Mouse (Mus musculus) CH12.LX (cell line): ENCODE results near the gene Cytip. TPM values are rescaled to one million over a fixed set of nuclear protein-coding genes. Genes with fewer than 3 reads are reported as not detected.

Experiments used
- DNase-seq: peaks from one replicate; pipeline ENCODE4 v3.0.0-alpha.2; 2013; ENCODE audit errors: extremely low read depth
- H3K27ac ChIP-seq: 2 replicates; pipeline ENCODE4 v1.5.1; 2012; ENCODE audit warnings: low read depth, mild to moderate bottlenecking, control low read depth, moderate library complexity; ENCODE audit not compliant: insufficient read depth
- H3K27me3 ChIP-seq: replicated peaks from 2 replicates; pipeline ENCODE3; 2012; ENCODE audit warnings: inconsistent platforms
- H3K36me3 ChIP-seq, 2 experiments: replicated peaks in 1 of 2; 2 replicates each; pipeline versions ENCODE3 to v1.6.1; 2012; ENCODE audit warnings: inconsistent platforms in 1 of 2, low read length in 1 of 2, mild to moderate bottlenecking in 1 of 2, mixed read lengths in 1 of 2, moderate library complexity in 1 of 2; ENCODE audit not compliant: control insufficient read depth in 1 of 2, insufficient read depth in 1 of 2
- H3K4me1 ChIP-seq, 2 experiments: 2 replicates each; pipeline ENCODE4 v1.6.1; 2012; ENCODE audit warnings: inconsistent platforms in 1 of 2, moderate library complexity in 1 of 2; ENCODE audit not compliant: insufficient read depth in 2 of 2, control insufficient read depth in 1 of 2
- H3K4me2 ChIP-seq: 2 replicates; pipeline ENCODE4 v1.6.1; 2012; ENCODE audit warnings: low read depth, mild to moderate bottlenecking, control low read depth; ENCODE audit not compliant: poor library complexity, insufficient read depth, severe bottlenecking
- H3K4me3 ChIP-seq, 3 experiments: fragments of 150-350 bp in 1 of 3; sonication (generic) in 1 of 3; replicated peaks in 1 of 3; 2 replicates each; pipeline versions ENCODE3 to v1.5.1; 2011 to 2012; ENCODE audit warnings: low read depth in 2 of 3, low read length in 2 of 3, mild to moderate bottlenecking in 2 of 3, moderate library complexity in 2 of 3, control low read depth in 1 of 3, improper control_type of control experiment in 1 of 3, inconsistent platforms in 1 of 3, mixed read lengths in 1 of 3; ENCODE audit not compliant: poor library complexity in 1 of 3
- H3K79me2 ChIP-seq: replicated peaks from 2 replicates; pipeline ENCODE4 v1.6.1; 2012; ENCODE audit warnings: mild to moderate bottlenecking, moderate library complexity; ENCODE audit not compliant: control insufficient read depth, poor library complexity, insufficient read depth, severe bottlenecking; ENCODE audit errors: extremely low read depth
- H3K9ac ChIP-seq: 2 replicates; pipeline ENCODE4 v1.6.1; 2012; ENCODE audit warnings: low read depth, mild to moderate bottlenecking, control low read depth, moderate library complexity; ENCODE audit not compliant: insufficient read depth
- H3K9me3 ChIP-seq: replicated peaks from 2 replicates; pipeline ENCODE3; 2012; ENCODE audit warnings: low read length, inconsistent platforms, mixed read lengths
- CHD1 ChIP-seq: IDR thresholded peaks from 2 replicates; pipeline ENCODE4 v1.6.1; 2012; ENCODE audit warnings: low read depth, low read length, improper control_type of control experiment, inconsistent platforms
- CTCF ChIP-seq, 2 experiments: IDR thresholded peaks in 1 of 2; conservative IDR thresholded peaks in 1 of 2; 2 replicates each; pipeline ENCODE4 v1.5.1; 2011 to 2012; ENCODE audit warnings: low read depth in 2 of 2, low read length in 2 of 2, improper control_type of control experiment in 1 of 2, inconsistent platforms in 1 of 2, mild to moderate bottlenecking in 1 of 2, moderate library complexity in 1 of 2
- EP300 ChIP-seq: IDR thresholded peaks from 2 replicates; pipeline ENCODE4 v1.6.1; 2011; ENCODE audit warnings: low read length, improper control_type of control experiment
- ETS1 ChIP-seq: conservative IDR thresholded peaks from 2 replicates; pipeline ENCODE4 v1.6.1; 2012; ENCODE audit warnings: low read depth, mild to moderate bottlenecking, inconsistent platforms, low read length, improper control_type of control experiment, moderate library complexity
- HCFC1 ChIP-seq: IDR thresholded peaks from 2 replicates; pipeline ENCODE4 v1.6.1; 2012; ENCODE audit warnings: low read depth, mild to moderate bottlenecking, inconsistent platforms, low read length, improper control_type of control experiment
- IRF4 ChIP-seq: IDR thresholded peaks from 2 replicates; pipeline ENCODE4 v1.6.1; 2014; ENCODE audit warnings: low read depth, mild to moderate bottlenecking, inconsistent platforms, low read length, improper control_type of control experiment
- KAT2A ChIP-seq: IDR thresholded peaks from 2 replicates; pipeline ENCODE4 v1.6.1; 2012; ENCODE audit warnings: low read length, improper control_type of control experiment, inconsistent platforms; ENCODE audit not compliant: insufficient replicate concordance
- MEF2A ChIP-seq: IDR thresholded peaks from 2 replicates; pipeline ENCODE4 v1.6.1; 2014; ENCODE audit warnings: low read depth, mild to moderate bottlenecking, inconsistent platforms, low read length, improper control_type of control experiment, borderline replicate concordance
- MXI1 ChIP-seq: IDR thresholded peaks from 2 replicates; pipeline ENCODE4 v1.6.1; 2011; ENCODE audit warnings: mild to moderate bottlenecking, low read depth, low read length, improper control_type of control experiment
- PAX5 ChIP-seq: IDR thresholded peaks from 2 replicates; pipeline ENCODE4 v1.6.1; 2012; ENCODE audit warnings: low read length, inconsistent platforms, mixed read lengths
- POLR2A ChIP-seq: IDR thresholded peaks from 2 replicates; pipeline ENCODE4 v1.6.1; 2011; ENCODE audit warnings: low read depth, mild to moderate bottlenecking, improper control_type of control experiment, low read length
- SMC3 ChIP-seq: IDR thresholded peaks from 2 replicates; pipeline ENCODE4 v1.6.1; 2011; ENCODE audit warnings: low read depth, low read length, improper control_type of control experiment
- TBP ChIP-seq: conservative IDR thresholded peaks from 2 replicates; pipeline ENCODE4 v1.6.1; 2011; ENCODE audit warnings: low read depth, low read length, improper control_type of control experiment
- ZC3H11A ChIP-seq: IDR thresholded peaks from 2 replicates; pipeline ENCODE4 v1.6.1; 2012; ENCODE audit warnings: low read depth, mild to moderate bottlenecking, inconsistent platforms, low read length, improper control_type of control experiment
- ZKSCAN1 ChIP-seq: IDR thresholded peaks from 2 replicates; pipeline ENCODE4 v1.6.1; 2012; ENCODE audit warnings: low read depth, inconsistent platforms, low read length, improper control_type of control experiment, borderline replicate concordance
- ZNF384 ChIP-seq: IDR thresholded peaks from 2 replicates; pipeline ENCODE4 v1.6.1; 2012; ENCODE audit warnings: low read depth, low read length, improper control_type of control experiment, inconsistent platforms
- dilution Hi-C: fragments of 300-500 bp; cut with MboI; formaldehyde crosslinking; loops from 2 replicates; pipeline ENCODE4 v1.14.3; 2020; ENCODE audit warnings: low sequenced_read_pairs; ENCODE audit not compliant: extremely low pct_unique_long_range_greater_than_20kb, extremely low pct_ligation_motif_present
- in situ Hi-C: fragments of 300-500 bp; cut with MboI; formaldehyde crosslinking; loops from 3 replicates; pipeline ENCODE4 v1.14.3; 2019; ENCODE audit warnings: low sequenced_read_pairs, low pct_ligation_motif_present, low pct_unique_long_range_greater_than_20kb, mixed read lengths
- polyA plus RNA-seq: library from polyadenylated mRNA; unstranded; fragments of >175 nt; gene quantifications from 2 replicates; pipeline ENCODE4 v1.2.1, GENCODE M21; 2012; ENCODE audit warnings: low read depth; ENCODE audit not compliant: insufficient read length
- total RNA-seq, 2 experiments: library from RNA; depleted of rRNA; stranded (reverse); fragments of 300-350 nt in 1 of 2; fragments of >200 nt in 1 of 2; gene quantifications; 2 replicates each; pipeline ENCODE4 v1.2.3; 2012 to 2014

Cytip gene
- total and polyA plus RNA-seq, 3 experiments, result 43.1 to 61.3 (median 55.9) TPM

- no peaks in the 10 kb centered on the region for H3K9me3 ChIP-seq
- in situ Hi-C loops, result no loop called here
Measured at GRCm38 (mm10) chr2:58167654-58168053, 27.7 kb downstream of the Cytip start.

DNA sequence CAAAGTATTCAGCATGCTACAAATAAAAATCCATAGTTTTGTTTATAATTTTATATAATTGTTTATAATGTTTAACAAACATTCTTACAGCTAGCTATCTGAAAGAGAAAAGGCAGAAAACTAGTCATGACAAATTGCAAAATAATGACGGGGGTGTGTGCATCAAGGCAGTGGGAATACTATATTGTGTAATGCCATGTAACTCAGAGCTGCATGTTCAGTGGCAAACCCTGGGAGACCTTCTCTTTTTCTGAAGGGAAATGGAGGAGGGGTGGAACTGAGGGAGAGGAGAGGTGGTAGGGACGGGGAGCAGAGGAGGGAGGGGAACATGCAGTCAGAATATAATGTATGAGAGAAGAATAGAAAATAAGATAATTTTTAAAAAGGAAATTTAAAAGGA, 28.6 kb downstream of the Cytip start:
- Histone ChIP-seq H3K27ac (no peak overlapping the region), H3K4me1 (peaks cover 21 to 47% of the 10 kb centered on the region in 2 experiments), H3K9me3 (no peaks in the 10 kb centered on the region), H3K79me2 (no peaks in the 10 kb centered on the region), H3K4me3 (no peak overlapping the region), H3K27me3 (no peaks in the 10 kb centered on the region), H3K4me2 (no peak overlapping the region), H3K36me3 (no peaks in the 10 kb centered on the region), H3K9ac (no peak overlapping the region)
- in situ Hi-C loops (no loop called here), dilution Hi-C loops (no loop called here)
- TF ChIP-seq ZKSCAN1, result no peak
- TF ChIP-seq CTCF (conservative IDR thresholded peaks at IDR 0.05 in 1 of 2, IDR thresholded peaks at IDR 0.05 in 1 of 2; ENCODE audit: low read depth in 2 of 2, low read length in 2 of 2), result no peak
- TF ChIP-seq CHD1, result no peak
- TF ChIP-seq ZNF384, result no peak
- no peak for TF ChIP-seq MEF2A
- TF ChIP-seq ZC3H11A, result no peak
- no peak for TF ChIP-seq IRF4
- no peak for TF ChIP-seq TBP
- TF ChIP-seq PAX5, result no peak
- TF ChIP-seq HCFC1, result no peak
- no peak for TF ChIP-seq MXI1
- TF ChIP-seq EP300, result no peak
- no peak for TF ChIP-seq POLR2A
- no peak for TF ChIP-seq KAT2A
- TF ChIP-seq SMC3, result no peak
- no peak for DNase-seq

More at GRCm38 (mm10) chr2:58167654-58168053, 27.7 kb downstream of the Cytip start:
- TF ChIP-seq ETS1, result no peak
- TF ChIP-seq ZNF384, result peak; percentile 91
- peak; percentile 45; the same call in 1 of the 2 replicates for TF ChIP-seq IRF4
- TF ChIP-seq EP300, result peak; percentile 64; the same call in 1 of the 2 replicates
- dilution Hi-C loops, result no loop called here
- no peak overlapping the region for H3K4me3 ChIP-seq
- H3K9ac ChIP-seq, result no peak overlapping the region
- H3K79me2 ChIP-seq, result no peaks in the 10 kb centered on the region
- H3K4me1 ChIP-seq, result peaks cover 21 to 49% of the 10 kb centered on the region in 2 experiments
- DNase-seq, result no peak
- H3K27me3 ChIP-seq, result no peaks in the 10 kb centered on the region
- no peaks in the 10 kb centered on the region for H3K36me3 ChIP-seq
- H3K4me2 ChIP-seq, result peak overlapping the region; percentile 71
- H3K27ac ChIP-seq, result 0 out of 2 replicates have a peak overlapping the region, but pooled peaks have one; percentile 41
